Mouse (Mus musculus): Measurements from ENCODE around the gene Pin1. TPM values are rescaled to one million over a fixed set of nuclear protein-coding genes. Genes with fewer than 3 reads are reported as not detected.

Gene Pin1
- polyA plus RNA-seq, 1 experiment from 2014 or later: 23.5 TPM

DNA sequence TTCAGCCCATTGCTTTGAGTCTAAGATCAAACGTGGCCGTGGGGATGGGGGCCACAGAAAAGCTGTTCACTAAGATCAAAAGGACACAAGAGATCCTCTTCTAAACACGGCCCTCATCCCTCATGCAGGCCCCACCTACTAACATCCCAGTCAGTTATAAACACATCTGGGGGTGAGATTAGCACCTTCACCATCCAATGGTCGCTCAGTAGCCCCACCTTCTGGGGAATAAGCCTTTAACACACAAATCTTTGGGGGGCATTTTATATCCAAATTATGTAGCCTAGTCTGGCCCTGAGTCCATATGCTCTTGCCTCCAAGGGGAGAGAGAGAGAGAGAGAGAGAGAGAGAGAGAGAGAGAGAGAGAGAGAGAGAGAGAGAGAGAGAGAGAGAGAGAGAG, 54.1 kb downstream of the Pin1 start:
- Histone ChIP-seq H3K9me3 (replicated peaks) (no peaks in the 10 kb centered on the region), H3K4me3 (replicated peaks) (no peak overlapping the region), H3K4me2 (no peak overlapping the region), H3K27ac (replicated peaks) (no peak overlapping the region), H3K9ac (no peak overlapping the region), H3K27me3 (no peaks in the 10 kb centered on the region), H3K4me1 (replicated peaks) (no peaks in the 10 kb centered on the region), H3K36me3 (replicated peaks) (no peaks in the 10 kb centered on the region)
- ATAC-seq (ENCODE audit: insufficient read depth): no peak
- 24% methylated on average over 4 of the region's 4 CpGs for WGBS (ENCODE audit: insufficient replicate concordance)

DNA sequence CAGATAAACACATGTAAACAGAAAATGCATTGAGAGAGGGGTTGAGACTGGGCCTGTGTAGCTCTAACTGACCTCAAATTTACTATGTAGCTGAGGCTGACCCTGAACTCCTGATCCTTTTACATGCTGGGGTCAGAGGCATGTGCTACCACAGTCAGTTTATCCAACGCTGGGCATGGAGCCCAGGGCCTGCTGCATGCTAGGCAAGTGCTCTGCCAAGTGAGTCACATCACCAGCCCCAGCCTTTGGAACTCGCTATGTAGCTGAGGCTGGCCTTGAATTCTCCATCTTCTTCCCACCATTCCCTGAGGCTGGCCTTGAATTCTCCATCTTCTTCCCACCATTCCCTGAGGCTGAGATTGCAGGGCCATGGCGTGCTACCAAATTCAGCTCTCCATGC, 58.6 kb downstream of the Pin1 start:
- no peaks in the 10 kb centered on the region for H3K27me3 ChIP-seq
- no peaks in the 10 kb centered on the region for H3K9me3 ChIP-seq (replicated peaks)
- H3K4me3 ChIP-seq (replicated peaks): no peak overlapping the region
- no peak for ATAC-seq (ENCODE audit: insufficient read depth)
- 52% methylated on average over 3 of the region's 3 CpGs for WGBS (ENCODE audit: insufficient replicate concordance)
- H3K36me3 ChIP-seq (replicated peaks): no peaks in the 10 kb centered on the region
- H3K4me2 ChIP-seq: no peak overlapping the region
- no peak overlapping the region for H3K27ac ChIP-seq (replicated peaks)
- no peaks in the 10 kb centered on the region for H3K4me1 ChIP-seq (replicated peaks)
- no peak overlapping the region for H3K9ac ChIP-seq

DNA sequence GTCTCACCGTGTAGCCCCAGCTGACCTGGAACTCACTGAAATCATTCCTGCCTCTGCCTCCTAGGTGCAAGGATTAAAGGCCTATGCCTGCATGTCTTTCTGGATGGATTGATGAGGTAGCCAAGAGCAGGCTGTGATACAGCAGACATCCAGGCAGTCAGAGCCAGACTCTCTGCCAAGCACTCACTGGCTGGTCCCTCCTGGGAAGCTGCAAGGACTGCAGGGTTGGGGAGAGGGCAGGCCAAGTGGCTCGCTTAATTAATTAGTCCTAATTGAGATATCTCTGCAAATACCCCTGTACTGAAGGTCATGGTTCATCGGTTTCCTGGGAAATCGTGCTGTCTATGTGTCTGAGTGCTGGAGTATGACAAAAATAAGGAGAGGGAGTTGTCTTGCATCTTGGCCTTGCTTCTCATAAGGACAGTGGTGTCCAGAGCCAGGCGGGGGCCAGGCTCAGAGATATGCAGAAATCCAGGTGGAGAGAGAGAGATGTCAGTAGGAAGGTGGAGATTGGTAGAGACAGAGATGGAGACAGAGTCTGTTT, 61.1 kb downstream of the Pin1 start:
- no peak for ATAC-seq (ENCODE audit: insufficient read depth)
- Histone ChIP-seq H3K4me2 (no peak overlapping the region), H3K27ac (replicated peaks) (no peak overlapping the region), H3K36me3 (replicated peaks) (no peaks in the 10 kb centered on the region), H3K4me3 (replicated peaks) (no peak overlapping the region), H3K27me3 (no peaks in the 10 kb centered on the region), H3K9ac (no peak overlapping the region), H3K9me3 (replicated peaks) (no peaks in the 10 kb centered on the region), H3K4me1 (replicated peaks) (no peaks in the 10 kb centered on the region)
- 53% methylated on average over 5 of the region's 5 CpGs for WGBS (ENCODE audit: insufficient replicate concordance)

- Histone ChIP-seq H3K27ac (replicated peaks) (no peak overlapping the region), H3K36me3 (replicated peaks) (no peaks in the 10 kb centered on the region), H3K4me3 (replicated peaks) (no peak overlapping the region), H3K4me2 (no peak overlapping the region), H3K4me1 (replicated peaks) (no peaks in the 10 kb centered on the region), H3K9ac (no peak overlapping the region), H3K27me3 (no peaks in the 10 kb centered on the region), H3K9me3 (replicated peaks) (no peaks in the 10 kb centered on the region)
- WGBS (ENCODE audit: insufficient replicate concordance): 45% methylated on average over 11 of the region's 11 CpGs
- ATAC-seq (ENCODE audit: insufficient read depth): no peak
These were observed 61.6 kb downstream of the Pin1 start for GRCm38 (mm10) chr9:20713478-20713987.

- no peak overlapping the region for H3K27ac ChIP-seq (replicated peaks)
- H3K4me1 ChIP-seq (replicated peaks): no peaks in the 10 kb centered on the region
- H3K9me3 ChIP-seq (replicated peaks): no peaks in the 10 kb centered on the region
- no peaks in the 10 kb centered on the region for H3K27me3 ChIP-seq
- ATAC-seq (ENCODE audit: insufficient read depth): no peak
- H3K9ac ChIP-seq: no peak overlapping the region
- no peaks in the 10 kb centered on the region for H3K36me3 ChIP-seq (replicated peaks)
- H3K4me3 ChIP-seq (replicated peaks): no peak overlapping the region
- H3K4me2 ChIP-seq: no peak overlapping the region
- 59% methylated on average over 7 of the region's 7 CpGs for WGBS (ENCODE audit: insufficient replicate concordance)
These were observed 63.4 kb downstream of the Pin1 start for GRCm38 (mm10) chr9:20715332-20715731.

Other genes with a start within 250 kb of the Pin1 start
- 3.0 and 3.7 TPM in 2 replicates for gene Zfp26, start 191.9 kb upstream of the Pin1 start, polyA plus RNA-seq (2015; fragmentation: Nextera tagmentation; extraction: Ambion mirVana)
- gene Zfp426, start 159.3 kb upstream of the Pin1 start, polyA plus RNA-seq (2015; fragmentation: Nextera tagmentation; extraction: Ambion mirVana): 6.4 and 7.6 TPM in 2 replicates
- gene Zfp266, start 130.7 kb upstream of the Pin1 start, polyA plus RNA-seq (2015; fragmentation: Nextera tagmentation; extraction: Ambion mirVana): 12.3 and 12.9 TPM in 2 replicates
- gene Zfp846, start 70.8 kb upstream of the Pin1 start, polyA plus RNA-seq (2015; fragmentation: Nextera tagmentation; extraction: Ambion mirVana): 1.9 and 2.2 TPM in 2 replicates
- gene Ubl5, start 9.2 kb upstream of the Pin1 start, polyA plus RNA-seq (2015; fragmentation: Nextera tagmentation; extraction: Ambion mirVana): 181 and 228 TPM in 2 replicates
- gene Fbxl12, start 7.3 kb upstream of the Pin1 start, polyA plus RNA-seq (2015; fragmentation: Nextera tagmentation; extraction: Ambion mirVana): 4.5 and 4.9 TPM in 2 replicates
- 0.20 and 0.30 TPM in 2 replicates for gene Olfm2, start 94.3 kb downstream of the Pin1 start, polyA plus RNA-seq (2015; fragmentation: Nextera tagmentation; extraction: Ambion mirVana)
- 0.24 and 0.29 TPM in 2 replicates for gene Col5a3, start 163.0 kb downstream of the Pin1 start, polyA plus RNA-seq (2015; fragmentation: Nextera tagmentation; extraction: Ambion mirVana)
- not detected in 2 replicates for gene Rdh8, start 166.4 kb downstream of the Pin1 start, polyA plus RNA-seq (2015; fragmentation: Nextera tagmentation; extraction: Ambion mirVana)
- gene A230050P20Rik, start 216.5 kb downstream of the Pin1 start, polyA plus RNA-seq (2015; fragmentation: Nextera tagmentation; extraction: Ambion mirVana): 5.0 and 7.0 TPM in 2 replicates
- gene Angptl6, start 227.6 kb downstream of the Pin1 start, polyA plus RNA-seq (2015; fragmentation: Nextera tagmentation; extraction: Ambion mirVana): 9.1 and 10.6 TPM in 2 replicates
- 55.0 and 61.3 TPM in 2 replicates for gene Ppan, start 236.1 kb downstream of the Pin1 start, polyA plus RNA-seq (2015; fragmentation: Nextera tagmentation; extraction: Ambion mirVana)
- 178 and 180 TPM in 2 replicates for gene Eif3g, start 246.5 kb downstream of the Pin1 start, polyA plus RNA-seq (2015; fragmentation: Nextera tagmentation; extraction: Ambion mirVana)